Comparison of ENCODE assay signal across 6 mouse cellular contexts in genomic region chr3:85314961-85315360, GRCm38 (mm10).
"Had no signal": no experiment of that assay in that cellular context is flagged by ENCODE, and none has a peak within 500 bp of the region (broad histone marks: within the 10 kb centered on the region; RNA-seq: fewer than 3 reads in every experiment).

No protein-coding gene starts in this region.

- DNase-seq: kidney, adult 8-10 months; kidney, postnatal 36 days; lung, adult 2 months; lung, postnatal 36 days; spleen, adult 18-20 months; thymus, postnatal 4 days had no signal
